Mouse (Mus musculus) embryonic facial prominence, embryonic 11.5 days (tissue): ENCODE measurements around the gene Dennd4a. TPM values are rescaled to one million over a fixed set of nuclear protein-coding genes. Genes with fewer than 3 reads are reported as not detected.

Experiments
- ATAC-seq: fragments of 200-750 bp; cut with Nextera tagmentation; replicated peaks from 2 replicates; pipeline ENCODE4 v1.8.0; 2017; ENCODE audit warnings: low read depth; ENCODE audit not compliant: insufficient number of reproducible peaks, low FRiP score, low TSS enrichment
- DNase-seq: peaks from one replicate; pipeline ENCODE4 v3.0.0-alpha.2; 2015; ENCODE audit warnings: low spot score
- H3K27ac ChIP-seq: fragments of 300-500 bp; sonication (generic); replicated peaks from 2 replicates; pipeline ENCODE4 v1.5.1; 2014; ENCODE audit warnings: mild to moderate bottlenecking, low read depth, low read length, control low read depth
- H3K27me3 ChIP-seq: fragments of 300-500 bp; sonication (generic); 2 replicates; pipeline ENCODE4 v1.6.1; 2014; ENCODE audit warnings: mild to moderate bottlenecking, low read length, moderate library complexity, mixed read lengths; ENCODE audit not compliant: control insufficient read depth, insufficient read depth
- H3K36me3 ChIP-seq: fragments of 300-500 bp; sonication (generic); replicated peaks from 2 replicates; pipeline ENCODE4 v1.6.1; 2014; ENCODE audit warnings: low read depth, mild to moderate bottlenecking, low read length, moderate library complexity, mixed read lengths; ENCODE audit not compliant: control insufficient read depth, insufficient read depth
- H3K4me1 ChIP-seq: fragments of 300-500 bp; sonication (generic); 2 replicates; pipeline ENCODE4 v1.6.1; 2014; ENCODE audit warnings: low read length, mixed read lengths; ENCODE audit not compliant: control insufficient read depth, insufficient read depth
- H3K4me2 ChIP-seq: fragments of 300-500 bp; sonication (generic); 2 replicates; pipeline ENCODE4 v1.6.1; 2014; ENCODE audit warnings: low read depth, mild to moderate bottlenecking, control low read depth, low read length, moderate library complexity
- H3K4me3 ChIP-seq: fragments of 300-500 bp; sonication (generic); 2 replicates; pipeline ENCODE4 v1.5.1; 2014; ENCODE audit warnings: low read depth, low read length, control low read depth
- H3K9ac ChIP-seq: fragments of 300-500 bp; sonication (generic); replicated peaks from 2 replicates; pipeline ENCODE4 v1.6.1; 2014; ENCODE audit warnings: mild to moderate bottlenecking, control low read depth, low read length
- H3K9me3 ChIP-seq: fragments of 300-500 bp; sonication (generic); replicated peaks from 2 replicates; pipeline ENCODE4 v1.6.1; 2016; ENCODE audit warnings: mild to moderate bottlenecking, low read length, inconsistent platforms, mixed read lengths; ENCODE audit not compliant: control insufficient read depth
- WGBS: fragments of 180-500 bp; shearing (Covaris S2); extraction: QIAGEN DNeasy Blood & Tissue Kit; methylation state at CpG from one replicate; pipeline ENCODE4 v1.1.7; 2014; 5-methylcytosine and 5-hydroxymethylcytosine counted together
- polyA plus RNA-seq: library from polyadenylated mRNA; unstranded; fragments of >200 nt; fragmentation: Nextera tagmentation; extraction: Ambion mirVana; gene quantifications from 2 replicates; pipeline ENCODE4 v1.2.1, GENCODE M21; 2014

Dennd4a gene
- polyA plus RNA-seq, 1 experiment from 2014 or later, result 5.6 TPM

- no peaks in the 10 kb centered on the region for H3K27me3 ChIP-seq
- H3K9ac ChIP-seq, result peak overlapping the region; percentile 93
- no peaks in the 10 kb centered on the region for H3K36me3 ChIP-seq
- no peak for DNase-seq
- H3K4me1 ChIP-seq, result no peaks in the 10 kb centered on the region
- peak overlapping the region; percentile 63 for H3K4me2 ChIP-seq
- 0% methylated on average over 17 of the region's 17 CpGs for WGBS
- peak overlapping the region; percentile 82 for H3K27ac ChIP-seq
- ATAC-seq, result no peak
- no peaks in the 10 kb centered on the region for H3K9me3 ChIP-seq
- H3K4me3 ChIP-seq, result peak overlapping the region; percentile 80
Measured at GRCm38 (mm10) chr9:64960978-64961320, 149.8 kb downstream of the Dennd4a start.

Other genes starting within 250 kb of the Dennd4a start
- gene Rab11a, start 73.6 kb upstream of the Dennd4a start, polyA plus RNA-seq, result 286 and 290 TPM in 2 replicates
- not detected in 2 replicates for gene Slc24a1, start 140.3 kb downstream of the Dennd4a start, polyA plus RNA-seq
- gene Ints14, start 149.6 kb downstream of the Dennd4a start, polyA plus RNA-seq, result 77.2 and 80.5 TPM in 2 replicates
- 81.3 and 83.5 TPM in 2 replicates for gene Hacd3, start 210.4 kb downstream of the Dennd4a start, polyA plus RNA-seq
- 30.4 and 33.7 TPM in 2 replicates for gene Dpp8, start 221.1 kb downstream of the Dennd4a start, polyA plus RNA-seq